Mouse (Mus musculus) CH12.LX (cell line): ENCODE results near the gene Exoc7. TPM values are rescaled to one million over a fixed set of nuclear protein-coding genes. Genes with fewer than 3 reads are reported as not detected.

ENCODE experiments used
- DNase-seq: peaks from one replicate; pipeline ENCODE4 v3.0.0-alpha.2; 2013; ENCODE audit errors: extremely low read depth
- H3K27ac ChIP-seq: 2 replicates; pipeline ENCODE4 v1.5.1; 2012; ENCODE audit warnings: low read depth, mild to moderate bottlenecking, control low read depth, moderate library complexity; ENCODE audit not compliant: insufficient read depth
- H3K27me3 ChIP-seq: replicated peaks from 2 replicates; pipeline ENCODE3; 2012; ENCODE audit warnings: inconsistent platforms
- H3K36me3 ChIP-seq, 2 experiments: replicated peaks in 1 of 2; 2 replicates each; pipeline versions ENCODE3 to v1.6.1; 2012; ENCODE audit warnings: inconsistent platforms in 1 of 2, low read length in 1 of 2, mild to moderate bottlenecking in 1 of 2, mixed read lengths in 1 of 2, moderate library complexity in 1 of 2; ENCODE audit not compliant: control insufficient read depth in 1 of 2, insufficient read depth in 1 of 2
- H3K4me1 ChIP-seq, 2 experiments: 2 replicates each; pipeline ENCODE4 v1.6.1; 2012; ENCODE audit warnings: inconsistent platforms in 1 of 2, moderate library complexity in 1 of 2; ENCODE audit not compliant: insufficient read depth in 2 of 2, control insufficient read depth in 1 of 2
- H3K4me2 ChIP-seq: 2 replicates; pipeline ENCODE4 v1.6.1; 2012; ENCODE audit warnings: low read depth, mild to moderate bottlenecking, control low read depth; ENCODE audit not compliant: poor library complexity, insufficient read depth, severe bottlenecking
- H3K4me3 ChIP-seq, 3 experiments: fragments of 150-350 bp in 1 of 3; sonication (generic) in 1 of 3; replicated peaks in 1 of 3; 2 replicates each; pipeline versions ENCODE3 to v1.5.1; 2011 to 2012; ENCODE audit warnings: low read depth in 2 of 3, low read length in 2 of 3, mild to moderate bottlenecking in 2 of 3, moderate library complexity in 2 of 3, control low read depth in 1 of 3, improper control_type of control experiment in 1 of 3, inconsistent platforms in 1 of 3, mixed read lengths in 1 of 3; ENCODE audit not compliant: poor library complexity in 1 of 3
- H3K79me2 ChIP-seq: replicated peaks from 2 replicates; pipeline ENCODE4 v1.6.1; 2012; ENCODE audit warnings: mild to moderate bottlenecking, moderate library complexity; ENCODE audit not compliant: control insufficient read depth, poor library complexity, insufficient read depth, severe bottlenecking; ENCODE audit errors: extremely low read depth
- H3K9ac ChIP-seq: 2 replicates; pipeline ENCODE4 v1.6.1; 2012; ENCODE audit warnings: low read depth, mild to moderate bottlenecking, control low read depth, moderate library complexity; ENCODE audit not compliant: insufficient read depth
- H3K9me3 ChIP-seq: replicated peaks from 2 replicates; pipeline ENCODE3; 2012; ENCODE audit warnings: low read length, inconsistent platforms, mixed read lengths
- BHLHE40 ChIP-seq: IDR thresholded peaks from 2 replicates; pipeline ENCODE4 v1.6.1; 2011; ENCODE audit warnings: mild to moderate bottlenecking, low read depth, low read length, improper control_type of control experiment
- CHD1 ChIP-seq: IDR thresholded peaks from 2 replicates; pipeline ENCODE4 v1.6.1; 2012; ENCODE audit warnings: low read depth, low read length, improper control_type of control experiment, inconsistent platforms
- CHD2 ChIP-seq: IDR thresholded peaks from 2 replicates; pipeline ENCODE4 v1.6.1; 2011; ENCODE audit warnings: low read length, improper control_type of control experiment
- CTCF ChIP-seq, 2 experiments: IDR thresholded peaks in 1 of 2; conservative IDR thresholded peaks in 1 of 2; 2 replicates each; pipeline ENCODE4 v1.5.1; 2011 to 2012; ENCODE audit warnings: low read depth in 2 of 2, low read length in 2 of 2, improper control_type of control experiment in 1 of 2, inconsistent platforms in 1 of 2, mild to moderate bottlenecking in 1 of 2, moderate library complexity in 1 of 2
- EP300 ChIP-seq: IDR thresholded peaks from 2 replicates; pipeline ENCODE4 v1.6.1; 2011; ENCODE audit warnings: low read length, improper control_type of control experiment
- GABPA ChIP-seq: IDR thresholded peaks from 2 replicates; pipeline ENCODE4 v1.6.1; 2012; ENCODE audit warnings: low read depth, low read length, improper control_type of control experiment, inconsistent platforms; ENCODE audit not compliant: insufficient replicate concordance
- HCFC1 ChIP-seq: IDR thresholded peaks from 2 replicates; pipeline ENCODE4 v1.6.1; 2012; ENCODE audit warnings: low read depth, mild to moderate bottlenecking, inconsistent platforms, low read length, improper control_type of control experiment
- JUND ChIP-seq: conservative IDR thresholded peaks from 2 replicates; pipeline ENCODE4 v1.6.1; 2011; ENCODE audit warnings: low read depth, low read length, improper control_type of control experiment
- MAFK ChIP-seq: IDR thresholded peaks from 2 replicates; pipeline ENCODE4 v1.6.1; 2011; ENCODE audit warnings: low read length, improper control_type of control experiment; ENCODE audit not compliant: insufficient replicate concordance
- MAX ChIP-seq: IDR thresholded peaks from 2 replicates; pipeline ENCODE4 v1.6.1; 2011; ENCODE audit warnings: low read length, improper control_type of control experiment
- MAZ ChIP-seq: IDR thresholded peaks from 2 replicates; pipeline ENCODE4 v1.6.1; 2012; ENCODE audit warnings: low read depth, mild to moderate bottlenecking, inconsistent platforms, low read length, improper control_type of control experiment, moderate library complexity
- MEF2A ChIP-seq: IDR thresholded peaks from 2 replicates; pipeline ENCODE4 v1.6.1; 2014; ENCODE audit warnings: low read depth, mild to moderate bottlenecking, inconsistent platforms, low read length, improper control_type of control experiment, borderline replicate concordance
- MXI1 ChIP-seq: IDR thresholded peaks from 2 replicates; pipeline ENCODE4 v1.6.1; 2011; ENCODE audit warnings: mild to moderate bottlenecking, low read depth, low read length, improper control_type of control experiment
- PAX5 ChIP-seq: IDR thresholded peaks from 2 replicates; pipeline ENCODE4 v1.6.1; 2012; ENCODE audit warnings: low read length, inconsistent platforms, mixed read lengths
- POLR2AphosphoS2 ChIP-seq: IDR thresholded peaks from 2 replicates; pipeline ENCODE4 v1.6.1; 2011; ENCODE audit warnings: low read depth, low read length, improper control_type of control experiment
- RAD21 ChIP-seq: IDR thresholded peaks from 2 replicates; pipeline ENCODE4 v1.6.1; 2011; ENCODE audit warnings: low read depth, mild to moderate bottlenecking, low read length, improper control_type of control experiment, moderate library complexity
- SIN3A ChIP-seq: IDR thresholded peaks from 2 replicates; pipeline ENCODE4 v1.6.1; 2012; ENCODE audit warnings: low read length, improper control_type of control experiment, inconsistent platforms
- SMC3 ChIP-seq: IDR thresholded peaks from 2 replicates; pipeline ENCODE4 v1.6.1; 2011; ENCODE audit warnings: low read depth, low read length, improper control_type of control experiment
- TCF12 ChIP-seq: IDR thresholded peaks from 2 replicates; pipeline ENCODE4 v1.6.1; 2014; ENCODE audit warnings: low read depth, mild to moderate bottlenecking, inconsistent platforms, low read length, improper control_type of control experiment
- UBTF ChIP-seq: IDR thresholded peaks from 2 replicates; pipeline ENCODE4 v1.6.1; 2012; ENCODE audit warnings: low read depth, mild to moderate bottlenecking, inconsistent platforms, low read length, improper control_type of control experiment, moderate library complexity
- USF2 ChIP-seq: conservative IDR thresholded peaks from 2 replicates; pipeline ENCODE4 v1.6.1; 2011; ENCODE audit warnings: low read depth, low read length, improper control_type of control experiment
- ZC3H11A ChIP-seq: IDR thresholded peaks from 2 replicates; pipeline ENCODE4 v1.6.1; 2012; ENCODE audit warnings: low read depth, mild to moderate bottlenecking, inconsistent platforms, low read length, improper control_type of control experiment
- ZMIZ1 ChIP-seq: IDR thresholded peaks from 2 replicates; pipeline ENCODE4 v1.6.1; 2012; ENCODE audit warnings: low read depth, mild to moderate bottlenecking, inconsistent platforms, low read length, improper control_type of control experiment
- dilution Hi-C: fragments of 300-500 bp; cut with MboI; formaldehyde crosslinking; loops from 2 replicates; pipeline ENCODE4 v1.14.3; 2020; ENCODE audit warnings: low sequenced_read_pairs; ENCODE audit not compliant: extremely low pct_unique_long_range_greater_than_20kb, extremely low pct_ligation_motif_present
- in situ Hi-C: fragments of 300-500 bp; cut with MboI; formaldehyde crosslinking; loops from 3 replicates; pipeline ENCODE4 v1.14.3; 2019; ENCODE audit warnings: low sequenced_read_pairs, low pct_ligation_motif_present, low pct_unique_long_range_greater_than_20kb, mixed read lengths
- polyA plus RNA-seq: library from polyadenylated mRNA; unstranded; fragments of >175 nt; gene quantifications from 2 replicates; pipeline ENCODE4 v1.2.1, GENCODE M21; 2012; ENCODE audit warnings: low read depth; ENCODE audit not compliant: insufficient read length
- total RNA-seq, 2 experiments: library from RNA; depleted of rRNA; stranded (reverse); fragments of 300-350 nt in 1 of 2; fragments of >200 nt in 1 of 2; gene quantifications; 2 replicates each; pipeline ENCODE4 v1.2.3; 2012 to 2014

The Exoc7 gene
- total and polyA plus RNA-seq, 3 experiments, result 32.2 to 51.8 (median 42.1) TPM

- TF ChIP-seq BHLHE40 (no peak), CTCF (conservative IDR thresholded peaks at IDR 0.05 in 1 of 2, IDR thresholded peaks at IDR 0.05 in 1 of 2; ENCODE audit: low read depth in 2 of 2, low read length in 2 of 2) (no peak), ZMIZ1 (no peak), PAX5 (no peak)
Observed at GRCm38 (mm10) chr11:116329314-116330210, 22.5 kb upstream of the Exoc7 start (continued).

GRCm38 (mm10) chr11:116326963-116327603 is 20.1 kb upstream of the Exoc7 start:
- H3K4me1 ChIP-seq, result peaks cover 36 to 57% of the 10 kb centered on the region in 2 experiments
- no peaks in the 10 kb centered on the region for H3K36me3 ChIP-seq
- no peak overlapping the region for H3K27ac ChIP-seq
- dilution Hi-C loops (no loop called here), in situ Hi-C loops (loop anchor here (10.0 kb wide), 1 partner anchor 208 kb away; the partner anchor contains the start of gene Sphk1)
- no peak overlapping the region for H3K4me3 ChIP-seq
- no peak overlapping the region for H3K9ac ChIP-seq
- no peak for DNase-seq
- no peaks in the 10 kb centered on the region for H3K79me2 ChIP-seq
- H3K9me3 ChIP-seq, result no peaks in the 10 kb centered on the region
- TF ChIP-seq JUND (no peak), TCF12 (peak; percentile 23; the same call in 1 of the 2 replicates), CHD1 (peak; percentile 86; the same call in 1 of the 2 replicates)
- H3K27me3 ChIP-seq, result no peaks in the 10 kb centered on the region
- H3K4me2 ChIP-seq, result no peak overlapping the region

GRCm38 (mm10) chr11:116318719-116319659 is 12.0 kb upstream of the Exoc7 start:
- Histone ChIP-seq H3K4me3 (peak overlapping the region in 2 of 3 experiments; percentile 31 to 32), H3K79me2 (no peaks in the 10 kb centered on the region), H3K4me1 (peaks cover 14 to 16% of the 10 kb centered on the region in 2 experiments), H3K4me2 (peak overlapping the region; percentile 70), H3K36me3 (no peaks in the 10 kb centered on the region), H3K27me3 (no peaks in the 10 kb centered on the region), H3K27ac (peak overlapping the region; percentile 15), H3K9ac (peak overlapping the region; percentile 47), H3K9me3 (no peaks in the 10 kb centered on the region)
- dilution Hi-C loops (no loop called here), in situ Hi-C loops (loop anchor here (5.0 kb wide), 1 partner anchor 128 kb away; no protein-coding TSS in a partner anchor)
- DNase-seq, result peak; percentile 85
- peak; percentile 99 for TF ChIP-seq ZC3H11A
- peak; percentile 40; the same call in 1 of the 2 replicates for TF ChIP-seq EP300
- peak; percentile 58; the same call in 1 of the 2 replicates for TF ChIP-seq MAX
- TF ChIP-seq RAD21, result peak; percentile 98
- peak; percentile 65; the same call in 1 of the 2 replicates for TF ChIP-seq MEF2A
- peak; percentile 59; the same call in 1 of the 2 replicates for TF ChIP-seq MXI1
- peak; percentile 72; the same call in 1 of the 2 replicates for TF ChIP-seq MAFK
- TF ChIP-seq UBTF, result no peak
- TF ChIP-seq BHLHE40, result peak; percentile 82
- TF ChIP-seq CHD1, result no peak
- no peak for TF ChIP-seq JUND
- no peak for TF ChIP-seq POLR2AphosphoS2
- 0 out of 2 replicates have a peak, but pooled peaks have one; percentile 59 for TF ChIP-seq MAZ
- TF ChIP-seq HCFC1, result peak; percentile 48
- peak; percentile 100 for TF ChIP-seq SMC3
- TF ChIP-seq CTCF (conservative IDR thresholded peaks at IDR 0.05 in 1 of 2, IDR thresholded peaks at IDR 0.05 in 1 of 2; ENCODE audit: low read depth in 2 of 2, low read length in 2 of 2), result peak; percentile 20 to 98; a peak in 2 of 4 replicates
- TF ChIP-seq USF2, result no peak
- TF ChIP-seq CHD2, result 0 out of 2 replicates have a peak, but pooled peaks have one; percentile 6
- TF ChIP-seq GABPA, result no peak
- peak; percentile 82 for TF ChIP-seq SIN3A
